Mouse (Mus musculus): Measurements from ENCODE around the gene Pdzd3. TPM values are rescaled to one million over a fixed set of nuclear protein-coding genes. Genes with fewer than 3 reads are reported as not detected.

Gene Pdzd3
- total RNA-seq, 2 experiments from 2014 or later: not detected

GRCm38 (mm10) chr9:44213538-44213937 is 37.7 kb downstream of the Pdzd3 start:
- ATAC-seq (replicated peaks; ENCODE audit: poor library complexity, severe bottlenecking): peak; percentile 99

- no peak for ATAC-seq (replicated peaks; ENCODE audit: poor library complexity, severe bottlenecking)
Observed at GRCm38 (mm10) chr9:44212406-44212805, 38.9 kb downstream of the Pdzd3 start.

GRCm38 (mm10) chr9:44209416-44209815 is 41.9 kb downstream of the Pdzd3 start:
- no peak for ATAC-seq (replicated peaks; ENCODE audit: poor library complexity, severe bottlenecking)

- no peak for ATAC-seq (replicated peaks; ENCODE audit: poor library complexity, severe bottlenecking)
Observed at GRCm38 (mm10) chr9:44207840-44208239, 43.4 kb downstream of the Pdzd3 start.

DNA sequence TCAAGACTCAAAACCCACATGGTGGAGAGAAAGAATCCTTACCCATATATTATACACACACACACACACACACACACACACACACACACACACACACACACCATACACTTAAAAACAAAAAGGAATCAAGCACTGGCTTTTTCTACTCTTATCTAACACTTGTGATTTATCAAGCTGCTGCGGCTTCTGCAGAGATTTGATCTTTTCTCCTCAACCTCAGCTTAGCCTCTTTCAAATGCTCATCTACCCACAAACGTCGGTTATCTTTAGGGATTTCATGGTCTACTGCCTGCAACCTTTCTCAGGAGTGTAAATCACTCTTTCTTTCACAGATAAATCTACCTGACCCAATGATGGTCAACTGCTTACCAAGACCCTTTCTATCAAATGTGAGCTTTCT is 50.8 kb downstream of the Pdzd3 start:
- no peak for ATAC-seq (replicated peaks; ENCODE audit: poor library complexity, severe bottlenecking)

DNA sequence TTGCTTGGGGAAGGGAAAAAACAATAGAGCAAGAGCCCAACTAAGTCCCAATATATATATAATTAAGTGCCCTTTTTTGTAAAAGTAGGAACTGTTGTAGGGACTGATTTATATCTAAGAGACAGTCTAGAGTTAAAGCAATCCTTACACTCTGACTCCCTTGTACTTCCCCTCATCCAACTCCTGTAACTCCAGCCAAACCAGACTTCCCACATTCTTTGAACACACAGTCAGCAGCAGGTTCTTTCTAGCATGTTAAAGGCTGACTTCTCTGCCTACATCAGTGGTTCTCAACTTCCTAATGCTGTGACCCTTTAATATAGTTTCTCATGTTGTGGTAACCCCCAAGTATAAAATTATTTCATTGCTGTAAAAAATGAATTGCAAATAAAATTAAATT is 51.7 kb downstream of the Pdzd3 start:
- no peak for ATAC-seq (replicated peaks; ENCODE audit: poor library complexity, severe bottlenecking)

DNA sequence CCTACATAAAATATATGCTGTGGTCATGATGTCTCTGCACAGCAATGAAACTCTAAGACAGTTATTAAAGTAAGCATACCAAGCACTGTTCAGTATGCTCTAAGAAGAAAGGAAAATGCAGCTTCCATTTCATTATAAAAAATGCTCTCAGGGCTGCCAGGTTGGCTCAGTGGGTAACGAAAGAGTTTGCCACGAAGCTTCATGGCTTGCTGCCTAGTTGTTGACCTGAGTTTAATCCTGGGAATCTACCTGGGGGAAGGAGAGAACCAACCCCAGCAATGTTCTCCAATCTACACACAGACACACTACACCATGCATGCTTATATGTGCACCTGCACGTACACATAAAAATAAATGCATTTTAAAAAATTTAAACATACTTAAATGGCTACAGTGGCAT is 52.1 kb downstream of the Pdzd3 start:
- no peak for ATAC-seq (replicated peaks; ENCODE audit: poor library complexity, severe bottlenecking)

Other genes starting within 250 kb of the Pdzd3 start
- 3.3 TPM in 1 of 2 replicates, not detected in the other for gene Thy1, start 208.1 kb downstream of the Pdzd3 start, total RNA-seq (2014; fragmentation: Nextera tagmentation)
- not detected in 2 replicates for gene Thy1, start 208.1 kb downstream of the Pdzd3 start, total RNA-seq (2017)
- 3.6 and 12.0 TPM in 2 replicates for gene Usp2, start 184.4 kb downstream of the Pdzd3 start, total RNA-seq (2014; fragmentation: Nextera tagmentation)
- 1.2 and 3.1 TPM in 2 replicates for gene Usp2, start 184.4 kb downstream of the Pdzd3 start, total RNA-seq (2017)
- not detected in 2 replicates for gene Mfrp, start 149.7 kb downstream of the Pdzd3 start, total RNA-seq (2014; fragmentation: Nextera tagmentation)
- gene Mfrp, start 149.7 kb downstream of the Pdzd3 start, total RNA-seq (2017): 0.15 TPM in 1 of 2 replicates, not detected in the other
- not detected in 2 replicates for gene C1qtnf5, start 144.2 kb downstream of the Pdzd3 start, total RNA-seq (2014; fragmentation: Nextera tagmentation)
- not detected in 2 replicates for gene C1qtnf5, start 144.2 kb downstream of the Pdzd3 start, total RNA-seq (2017)
- not detected in 2 replicates for gene Gm49380, start 138.0 kb downstream of the Pdzd3 start, total RNA-seq (2014; fragmentation: Nextera tagmentation)
- not detected in 2 replicates for gene Gm49380, start 138.0 kb downstream of the Pdzd3 start, total RNA-seq (2017)
- 44.9 and 55.6 TPM in 2 replicates for gene Rnf26, start 138.0 kb downstream of the Pdzd3 start, total RNA-seq (2014; fragmentation: Nextera tagmentation)
- 17.8 and 19.3 TPM in 2 replicates for gene Rnf26, start 138.0 kb downstream of the Pdzd3 start, total RNA-seq (2017)
- not detected in 2 replicates for gene Mcam, start 117.0 kb downstream of the Pdzd3 start, total RNA-seq (2014; fragmentation: Nextera tagmentation)
- gene Mcam, start 117.0 kb downstream of the Pdzd3 start, total RNA-seq (2017): 0.47 and 1.7 TPM in 2 replicates
- gene Cbl, start 17.4 kb downstream of the Pdzd3 start, total RNA-seq (2014; fragmentation: Nextera tagmentation): 89.7 and 108 TPM in 2 replicates
- 40.3 and 42.9 TPM in 2 replicates for gene Cbl, start 17.4 kb downstream of the Pdzd3 start, total RNA-seq (2017)
- gene Ccdc153, start 10.8 kb downstream of the Pdzd3 start, total RNA-seq (2014; fragmentation: Nextera tagmentation): not detected in 2 replicates
- gene Ccdc153, start 10.8 kb downstream of the Pdzd3 start, total RNA-seq (2017): not detected in 2 replicates
- gene Nlrx1, start 17.1 kb upstream of the Pdzd3 start, total RNA-seq (2014; fragmentation: Nextera tagmentation): 4.9 and 11.1 TPM in 2 replicates
- 7.3 and 8.4 TPM in 2 replicates for gene Nlrx1, start 17.1 kb upstream of the Pdzd3 start, total RNA-seq (2017)
- gene Abcg4, start 37.1 kb upstream of the Pdzd3 start, total RNA-seq (2014; fragmentation: Nextera tagmentation): 0.21 TPM in 1 of 2 replicates, not detected in the other
- gene Abcg4, start 37.1 kb upstream of the Pdzd3 start, total RNA-seq (2017): not detected in 2 replicates
- 12.7 TPM in 2 replicates for gene Hinfp, start 54.2 kb upstream of the Pdzd3 start, total RNA-seq (2014; fragmentation: Nextera tagmentation)
- 11.6 and 12.2 TPM in 2 replicates for gene Hinfp, start 54.2 kb upstream of the Pdzd3 start, total RNA-seq (2017)
- gene C2cd2l, start 68.8 kb upstream of the Pdzd3 start, total RNA-seq (2014; fragmentation: Nextera tagmentation): 8.3 and 17.5 TPM in 2 replicates
- gene C2cd2l, start 68.8 kb upstream of the Pdzd3 start, total RNA-seq (2017): 4.2 and 5.9 TPM in 2 replicates
- gene Dpagt1, start 74.5 kb upstream of the Pdzd3 start, total RNA-seq (2014; fragmentation: Nextera tagmentation): 41.0 and 48.8 TPM in 2 replicates
- gene Dpagt1, start 74.5 kb upstream of the Pdzd3 start, total RNA-seq (2017): 18.2 and 26.4 TPM in 2 replicates
- 76.3 and 96.9 TPM in 2 replicates for gene H2afx, start 83.2 kb upstream of the Pdzd3 start, total RNA-seq (2014; fragmentation: Nextera tagmentation)
- gene H2afx, start 83.2 kb upstream of the Pdzd3 start, total RNA-seq (2017): 298 and 423 TPM in 2 replicates
- gene Hmbs, start 92.8 kb upstream of the Pdzd3 start, total RNA-seq (2014; fragmentation: Nextera tagmentation): 64.3 and 92.6 TPM in 2 replicates
- 32.2 and 47.4 TPM in 2 replicates for gene Hmbs, start 92.8 kb upstream of the Pdzd3 start, total RNA-seq (2017)
- gene Vps11, start 110.2 kb upstream of the Pdzd3 start, total RNA-seq (2014; fragmentation: Nextera tagmentation): 25.8 and 27.1 TPM in 2 replicates
- gene Vps11, start 110.2 kb upstream of the Pdzd3 start, total RNA-seq (2017): 21.1 and 21.5 TPM in 2 replicates
- gene Hyou1, start 128.0 kb upstream of the Pdzd3 start, total RNA-seq (2014; fragmentation: Nextera tagmentation): 126 and 142 TPM in 2 replicates
- 187 and 212 TPM in 2 replicates for gene Hyou1, start 128.0 kb upstream of the Pdzd3 start, total RNA-seq (2017)
- 32.3 and 35.5 TPM in 2 replicates for gene Slc37a4, start 145.4 kb upstream of the Pdzd3 start, total RNA-seq (2014; fragmentation: Nextera tagmentation)
- gene Slc37a4, start 145.4 kb upstream of the Pdzd3 start, total RNA-seq (2017): 33.5 and 34.2 TPM in 2 replicates
- gene Rps25, start 155.7 kb upstream of the Pdzd3 start, total RNA-seq (2014; fragmentation: Nextera tagmentation): 4,415 and 4,988 TPM in 2 replicates
- 2,316 and 2,478 TPM in 2 replicates for gene Rps25, start 155.7 kb upstream of the Pdzd3 start, total RNA-seq (2017)
- 52.2 and 78.5 TPM in 2 replicates for gene Trappc4, start 156.1 kb upstream of the Pdzd3 start, total RNA-seq (2014; fragmentation: Nextera tagmentation)
- 37.7 and 39.6 TPM in 2 replicates for gene Trappc4, start 156.1 kb upstream of the Pdzd3 start, total RNA-seq (2017)
- 22.4 and 46.8 TPM in 2 replicates for gene Ccdc84, start 167.1 kb upstream of the Pdzd3 start, total RNA-seq (2014; fragmentation: Nextera tagmentation)
- 22.5 and 45.1 TPM in 2 replicates for gene Ccdc84, start 167.1 kb upstream of the Pdzd3 start, total RNA-seq (2017)
- not detected in 2 replicates for gene Foxr1, start 189.7 kb upstream of the Pdzd3 start, total RNA-seq (2014; fragmentation: Nextera tagmentation)
- gene Foxr1, start 189.7 kb upstream of the Pdzd3 start, total RNA-seq (2017): not detected in 2 replicates
- not detected in 2 replicates for gene Upk2, start 203.5 kb upstream of the Pdzd3 start, total RNA-seq (2014; fragmentation: Nextera tagmentation)
- gene Upk2, start 203.5 kb upstream of the Pdzd3 start, total RNA-seq (2017): not detected in 2 replicates
- 8.7 and 13.0 TPM in 2 replicates for gene Bcl9l, start 231.4 kb upstream of the Pdzd3 start, total RNA-seq (2014; fragmentation: Nextera tagmentation)
- 1.6 and 2.6 TPM in 2 replicates for gene Bcl9l, start 231.4 kb upstream of the Pdzd3 start, total RNA-seq (2017)